Mouse (Mus musculus): Measurements from ENCODE around the gene Ctc1. TPM values are rescaled to one million over a fixed set of nuclear protein-coding genes. Genes with fewer than 3 reads are reported as not detected.
"Not testable (repeated sequence)": the region's sequence is repeated elsewhere in the genome, so short reads cannot be mapped to it uniquely, and the experiment has no call there.

Ctc1 gene
- polyA plus RNA-seq, 1 experiment from 2014 or later, result 103 TPM

DNA sequence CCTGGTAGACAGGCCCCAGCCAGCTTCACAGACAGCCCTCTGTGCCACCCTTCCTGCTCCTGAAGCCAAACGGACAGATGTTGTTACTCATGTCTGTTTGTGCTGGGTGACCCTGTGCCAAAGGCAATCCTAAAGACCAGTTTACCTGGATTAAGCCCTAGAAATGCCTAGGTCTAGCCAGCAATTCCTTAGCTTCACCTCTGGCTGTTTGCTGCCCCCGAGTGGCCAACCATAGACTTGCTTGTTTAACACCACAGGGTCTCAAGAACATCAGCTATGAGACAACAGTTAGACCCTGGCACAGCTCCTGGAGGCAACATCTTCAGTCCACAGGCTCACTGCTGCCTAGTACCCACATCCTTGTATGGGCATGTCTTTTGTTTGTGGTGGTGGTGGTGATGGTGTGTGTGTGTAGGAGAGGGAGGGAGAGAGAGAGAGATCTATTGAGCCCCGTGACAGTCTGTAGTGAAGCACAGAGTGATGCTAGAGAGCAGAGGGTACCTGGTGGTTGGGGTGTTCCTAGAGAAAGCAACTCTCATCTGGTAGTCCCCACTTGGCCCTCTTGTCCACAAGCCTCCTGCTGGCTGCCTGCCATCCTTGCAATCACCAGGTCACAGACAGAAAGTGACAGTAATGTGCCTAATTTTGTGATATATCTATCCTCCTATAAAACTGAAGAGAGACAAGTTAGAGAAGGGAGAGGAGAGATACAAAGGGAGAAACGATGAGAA, 32.9 kb upstream of the Ctc1 start:
- WGBS, result 35% methylated on average over 4 of the region's 4 CpGs
- no peaks in the 10 kb centered on the region for H3K4me1 ChIP-seq
- no peak overlapping the region for H3K4me3 ChIP-seq

GRCm38 (mm10) chr11:68987365-68987882, 28.3 kb upstream of the Ctc1 start:
- Histone ChIP-seq H3K36me3 (replicated peaks) (peaks cover 73% of the 10 kb centered on the region), H3K9me3 (no peaks in the 10 kb centered on the region), H3K27me3 (replicated peaks; ENCODE audit: low read depth, poor library complexity, severe bottlenecking) (no peaks in the 10 kb centered on the region), H3K4me3 (no peak overlapping the region), H3K4me1 (no peaks in the 10 kb centered on the region), H3K27ac (replicated peaks) (no peak overlapping the region)
- DNase-seq (ENCODE audit: low spot score), result no peak
- 91% methylated on average over 11 of the region's 11 CpGs for WGBS

More for the DNA sequence above, 32.9 kb upstream of the Ctc1 start:
- Histone ChIP-seq H3K27me3 (replicated peaks; ENCODE audit: low read depth, poor library complexity, severe bottlenecking) (no peaks in the 10 kb centered on the region), H3K36me3 (replicated peaks) (peaks cover 27% of the 10 kb centered on the region), H3K27ac (replicated peaks) (no peak overlapping the region), H3K9me3 (no peaks in the 10 kb centered on the region)
- peak; percentile 80 for DNase-seq (ENCODE audit: low spot score)

GRCm38 (mm10) chr11:68988341-68988740, 27.4 kb upstream of the Ctc1 start:
- H3K4me3 ChIP-seq, result no peak overlapping the region
- H3K9me3 ChIP-seq, result no peaks in the 10 kb centered on the region
- H3K27me3 ChIP-seq (replicated peaks; ENCODE audit: low read depth, poor library complexity, severe bottlenecking), result no peaks in the 10 kb centered on the region
- H3K36me3 ChIP-seq (replicated peaks), result peaks cover 82% of the 10 kb centered on the region
- H3K4me1 ChIP-seq, result no peaks in the 10 kb centered on the region
- DNase-seq (ENCODE audit: low spot score), result no peak
- 94% methylated on average over 17 of the region's 17 CpGs for WGBS
- no peak overlapping the region for H3K27ac ChIP-seq (replicated peaks)

- Histone ChIP-seq H3K27me3 (replicated peaks; ENCODE audit: low read depth, poor library complexity, severe bottlenecking) (no peaks in the 10 kb centered on the region), H3K27ac (replicated peaks) (no peak overlapping the region), H3K4me3 (no peak overlapping the region), H3K9me3 (no peaks in the 10 kb centered on the region), H3K36me3 (replicated peaks) (peaks cover 99% of the 10 kb centered on the region), H3K4me1 (no peaks in the 10 kb centered on the region)
- no peak for DNase-seq (ENCODE audit: low spot score)
- 91% methylated on average over 7 of the region's 7 CpGs for WGBS
Observed at GRCm38 (mm10) chr11:68993122-68993521, 22.6 kb upstream of the Ctc1 start.

- 94% methylated on average over 3 of the region's 3 CpGs for WGBS
- no peaks in the 10 kb centered on the region for H3K27me3 ChIP-seq (replicated peaks; ENCODE audit: low read depth, poor library complexity, severe bottlenecking)
- H3K4me3 ChIP-seq, result no peak overlapping the region
- H3K36me3 ChIP-seq (replicated peaks), result peaks cover 100% of the 10 kb centered on the region
- H3K27ac ChIP-seq (replicated peaks), result no peak overlapping the region
- no peaks in the 10 kb centered on the region for H3K4me1 ChIP-seq
- DNase-seq (ENCODE audit: low spot score), result no peak
- H3K9me3 ChIP-seq, result no peaks in the 10 kb centered on the region
Observed at GRCm38 (mm10) chr11:68994377-68994776, 21.3 kb upstream of the Ctc1 start.

DNA sequence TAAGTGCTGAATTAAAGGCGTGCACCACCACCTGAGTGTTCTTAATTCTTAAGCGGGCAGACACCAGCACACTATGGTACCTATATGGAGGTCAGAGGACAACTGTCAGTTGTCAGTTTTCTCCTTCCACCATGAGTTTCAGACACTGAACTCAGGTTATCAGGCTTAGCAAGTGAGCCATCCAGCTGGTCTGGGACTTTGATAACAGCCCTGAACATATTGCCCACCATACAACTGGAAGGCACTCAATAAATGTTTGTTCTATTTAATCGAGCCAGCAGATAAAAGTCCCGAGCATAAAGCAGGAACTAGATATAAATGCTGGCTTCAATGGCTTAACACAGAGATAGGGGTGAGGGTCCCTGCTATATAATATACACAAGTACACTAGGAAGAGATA, 18.6 kb upstream of the Ctc1 start:
- Histone ChIP-seq H3K27me3 (replicated peaks; ENCODE audit: low read depth, poor library complexity, severe bottlenecking) (no peaks in the 10 kb centered on the region), H3K4me3 (no peak overlapping the region), H3K36me3 (replicated peaks) (peaks cover 100% of the 10 kb centered on the region), H3K4me1 (no peaks in the 10 kb centered on the region), H3K9me3 (no peaks in the 10 kb centered on the region), H3K27ac (replicated peaks) (no peak overlapping the region)
- no peak for DNase-seq (ENCODE audit: low spot score)
- 92% methylated on average over 4 of the region's 4 CpGs for WGBS

- H3K27ac ChIP-seq (replicated peaks); H3K9me3 ChIP-seq; H3K27me3 ChIP-seq (replicated peaks; ENCODE audit: low read depth, poor library complexity, severe bottlenecking); DNase-seq (ENCODE audit: low spot score); H3K4me3 ChIP-seq: not testable (repeated sequence)
- WGBS, result 92% methylated on average over 4 of the region's 4 CpGs
- Histone ChIP-seq H3K36me3 (replicated peaks) (peaks cover 84% of the 10 kb centered on the region), H3K4me1 (peaks cover 12% of the 10 kb centered on the region)
Observed at GRCm38 (mm10) chr11:69002782-69003181, 12.9 kb upstream of the Ctc1 start.

- Histone ChIP-seq H3K4me1 (peaks cover 13% of the 10 kb centered on the region), H3K4me3 (no peak overlapping the region), H3K9me3 (no peaks in the 10 kb centered on the region), H3K36me3 (replicated peaks) (peaks cover 76% of the 10 kb centered on the region), H3K27me3 (replicated peaks; ENCODE audit: low read depth, poor library complexity, severe bottlenecking) (no peaks in the 10 kb centered on the region), H3K27ac (replicated peaks) (no peak overlapping the region)
- 71% methylated on average over 4 of the region's 4 CpGs for WGBS
- no peak for DNase-seq (ENCODE audit: low spot score)
Observed at GRCm38 (mm10) chr11:69003592-69003991, 12.1 kb upstream of the Ctc1 start.

GRCm38 (mm10) chr11:69005193-69005592, 10.5 kb upstream of the Ctc1 start:
- no peaks in the 10 kb centered on the region for H3K9me3 ChIP-seq
- no peaks in the 10 kb centered on the region for H3K27me3 ChIP-seq (replicated peaks; ENCODE audit: low read depth, poor library complexity, severe bottlenecking)
- H3K27ac ChIP-seq (replicated peaks), result no peak overlapping the region
- H3K4me1 ChIP-seq, result peaks cover 13% of the 10 kb centered on the region
- H3K4me3 ChIP-seq, result no peak overlapping the region
- peaks cover 60% of the 10 kb centered on the region for H3K36me3 ChIP-seq (replicated peaks)
- DNase-seq (ENCODE audit: low spot score), result no peak
- WGBS, result 92% methylated on average over 7 of the region's 7 CpGs

GRCm38 (mm10) chr11:69006575-69006974, 9.1 kb upstream of the Ctc1 start:
- H3K4me3 ChIP-seq; H3K27me3 ChIP-seq (replicated peaks; ENCODE audit: low read depth, poor library complexity, severe bottlenecking); H3K9me3 ChIP-seq: not testable (repeated sequence)

DNA sequence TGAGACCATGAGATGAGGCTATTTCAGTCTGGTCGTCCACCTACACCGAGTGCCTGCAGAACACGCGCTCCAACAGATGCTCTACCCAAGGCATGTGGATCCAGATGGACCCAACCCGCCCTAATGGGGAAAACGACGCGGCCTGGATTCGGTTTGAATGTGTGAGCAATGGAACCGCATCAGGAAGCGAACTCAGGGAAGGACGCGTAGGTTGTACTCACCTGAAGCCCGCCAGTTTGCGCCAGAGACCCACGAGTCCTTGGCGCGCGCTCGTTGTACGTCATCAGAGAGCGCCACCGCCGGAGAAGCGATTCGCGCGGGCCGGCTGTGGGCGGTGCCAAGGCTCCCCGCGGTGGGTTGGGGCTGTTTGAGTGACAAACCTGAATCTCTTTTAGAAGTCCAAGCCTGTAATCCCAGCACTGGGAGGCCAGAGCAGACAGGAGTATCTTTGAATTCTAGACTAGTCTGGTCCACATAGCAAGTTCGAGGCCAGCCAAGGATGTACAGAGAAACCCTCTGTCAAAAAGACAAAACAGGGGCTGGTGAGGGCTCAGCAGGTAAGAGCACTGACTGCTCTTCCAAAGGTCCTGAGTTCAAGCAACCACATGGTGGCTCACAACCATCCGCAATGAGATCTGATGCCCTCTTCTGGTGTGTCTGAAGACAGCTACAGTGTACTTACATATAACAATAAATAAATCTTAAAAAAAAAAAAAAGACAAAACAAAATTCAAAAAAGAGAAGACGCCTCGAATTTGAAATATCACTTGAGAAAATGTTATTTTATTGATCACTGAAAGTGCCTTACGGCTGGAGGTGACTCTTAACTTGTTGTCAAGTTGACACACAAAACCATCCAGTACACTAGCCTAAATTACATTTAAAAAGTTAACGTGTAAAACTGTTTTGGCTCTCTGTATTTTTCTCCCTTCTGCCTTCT, 7.3 kb upstream of the Ctc1 start, which contains the start of gene Pfas:
Pfas (minus strand) TSS at position 279 of the 940 bp plus-strand sequence.
- DNase-seq (ENCODE audit: low spot score), result peak; percentile 97
- H3K27me3 ChIP-seq (replicated peaks; ENCODE audit: low read depth, poor library complexity, severe bottlenecking), result no peaks in the 10 kb centered on the region
- H3K9me3 ChIP-seq, result no peaks in the 10 kb centered on the region
- peaks cover 27% of the 10 kb centered on the region for H3K36me3 ChIP-seq (replicated peaks)
- peak within 1 kb of the TSS; percentile 85 for H3K4me3 ChIP-seq
- peaks cover 24% of the 10 kb centered on the region for H3K4me1 ChIP-seq
- WGBS, result 9% methylated on average over 38 of the region's 38 CpGs
- H3K27ac ChIP-seq (replicated peaks), result peak within 1 kb of the TSS; percentile 88

More at GRCm38 (mm10) chr11:69006575-69006974, 9.1 kb upstream of the Ctc1 start:
- DNase-seq (ENCODE audit: low spot score); H3K27ac ChIP-seq (replicated peaks): not testable (repeated sequence)
- Histone ChIP-seq H3K4me1 (peaks cover 19% of the 10 kb centered on the region), H3K36me3 (replicated peaks) (peaks cover 46% of the 10 kb centered on the region)

GRCm38 (mm10) chr11:69009508-69009907, 6.2 kb upstream of the Ctc1 start:
- Histone ChIP-seq H3K27ac (replicated peaks) (no peak overlapping the region), H3K4me1 (peaks cover 24% of the 10 kb centered on the region), H3K36me3 (replicated peaks) (peaks cover 18% of the 10 kb centered on the region), H3K27me3 (replicated peaks; ENCODE audit: low read depth, poor library complexity, severe bottlenecking) (no peaks in the 10 kb centered on the region), H3K4me3 (no peak overlapping the region), H3K9me3 (no peaks in the 10 kb centered on the region)
- WGBS, result 90% methylated on average over 1 of the region's 1 CpGs
- DNase-seq (ENCODE audit: low spot score), result no peak

Data from embryonic facial prominence, embryonic 10.5 days (tissue).